Mouse (Mus musculus) lung, embryonic 14.5 days (tissue): Measurements from ENCODE around the gene Ap5z1. TPM values are rescaled to one million over a fixed set of nuclear protein-coding genes. Genes with fewer than 3 reads are reported as not detected.

ENCODE experiments used
- ATAC-seq: fragments of 200-750 bp; cut with Nextera tagmentation; 2 replicates; pipeline ENCODE4 v1.8.0; 2017; ENCODE audit warnings: mild to moderate bottlenecking, moderate TSS enrichment, moderate library complexity; ENCODE audit not compliant: insufficient read depth
- DNase-seq: peaks from one replicate; pipeline ENCODE4 v3.0.0-alpha.2; 2015
- H3K27ac ChIP-seq: fragments of 300-500 bp; sonication (generic); 2 replicates; pipeline ENCODE4 v1.5.1; 2014; ENCODE audit warnings: low read depth, mild to moderate bottlenecking, moderate library complexity
- H3K27me3 ChIP-seq: fragments of 300-500 bp; sonication (generic); 2 replicates; pipeline ENCODE4 v1.6.1; 2014; ENCODE audit warnings: low read length, control low read depth; ENCODE audit not compliant: insufficient read depth
- H3K36me3 ChIP-seq: fragments of 300-500 bp; sonication (generic); 2 replicates; pipeline ENCODE4 v1.6.1; 2014; ENCODE audit warnings: control low read depth; ENCODE audit not compliant: insufficient read depth
- H3K4me1 ChIP-seq: fragments of 300-500 bp; sonication (generic); 2 replicates; pipeline ENCODE4 v1.6.1; 2014; ENCODE audit warnings: antibody characterized with exemption, control low read depth; ENCODE audit not compliant: insufficient read depth
- H3K4me2 ChIP-seq: fragments of 300-500 bp; sonication (generic); 2 replicates; pipeline ENCODE4 v1.6.1; 2014; ENCODE audit warnings: mild to moderate bottlenecking
- H3K4me3 ChIP-seq: fragments of 300-500 bp; sonication (generic); 2 replicates; pipeline ENCODE4 v1.5.1; 2014; ENCODE audit warnings: low read depth, low read length
- H3K9ac ChIP-seq: fragments of 300-500 bp; sonication (generic); 2 replicates; pipeline ENCODE4 v1.6.1; 2014
- H3K9me3 ChIP-seq: fragments of 300-500 bp; sonication (generic); 2 replicates; pipeline ENCODE4 v1.6.1; 2016; ENCODE audit warnings: low read depth, low read length, control low read depth
- CTCF ChIP-seq: IDR thresholded peaks from 2 replicates; pipeline ENCODE4 v1.5.1; 2016; ENCODE audit warnings: antibody characterized with exemption, low read depth
- WGBS: fragments of 180-500 bp; shearing (Covaris S2); extraction: QIAGEN DNeasy Blood & Tissue Kit; methylation state at CpG from one replicate; pipeline ENCODE4 v1.1.7; 2014; 5-methylcytosine and 5-hydroxymethylcytosine counted together
- polyA plus RNA-seq: library from polyadenylated mRNA; unstranded; fragments of >200 nt; fragmentation: Nextera tagmentation; extraction: Ambion mirVana; gene quantifications from 2 replicates; pipeline ENCODE4 v1.2.1, GENCODE M21; 2014

Ap5z1 gene
- polyA plus RNA-seq, 1 experiment from 2014 or later, result 9.9 TPM

GRCm38 (mm10) chr5:142468375-142468774, 4.6 kb downstream of the Ap5z1 start:
- no peak for TF ChIP-seq CTCF
- Histone ChIP-seq H3K27me3 (no peaks in the 10 kb centered on the region), H3K9ac (no peak overlapping the region), H3K9me3 (no peaks in the 10 kb centered on the region), H3K36me3 (peaks cover 21% of the 10 kb centered on the region; the same call in 1 of the 2 replicates), H3K27ac (no peak overlapping the region), H3K4me1 (no peaks in the 10 kb centered on the region), H3K4me3 (no peak overlapping the region), H3K4me2 (no peak overlapping the region)
- DNase-seq, result no peak
- 94% methylated on average over 13 of the region's 13 CpGs for WGBS
- ATAC-seq, result no peak

- Histone ChIP-seq H3K4me2 (no peak overlapping the region), H3K4me1 (no peaks in the 10 kb centered on the region), H3K4me3 (no peak overlapping the region), H3K9me3 (no peaks in the 10 kb centered on the region), H3K27ac (no peak overlapping the region), H3K27me3 (no peaks in the 10 kb centered on the region), H3K36me3 (peaks cover 22% of the 10 kb centered on the region; the same call in 1 of the 2 replicates), H3K9ac (no peak overlapping the region)
- TF ChIP-seq CTCF, result no peak
- DNase-seq (no peak), ATAC-seq (no peak)
- 83% methylated on average over 11 of the region's 11 CpGs for WGBS
These were observed 6.1 kb downstream of the Ap5z1 start for GRCm38 (mm10) chr5:142469796-142470195.

DNA sequence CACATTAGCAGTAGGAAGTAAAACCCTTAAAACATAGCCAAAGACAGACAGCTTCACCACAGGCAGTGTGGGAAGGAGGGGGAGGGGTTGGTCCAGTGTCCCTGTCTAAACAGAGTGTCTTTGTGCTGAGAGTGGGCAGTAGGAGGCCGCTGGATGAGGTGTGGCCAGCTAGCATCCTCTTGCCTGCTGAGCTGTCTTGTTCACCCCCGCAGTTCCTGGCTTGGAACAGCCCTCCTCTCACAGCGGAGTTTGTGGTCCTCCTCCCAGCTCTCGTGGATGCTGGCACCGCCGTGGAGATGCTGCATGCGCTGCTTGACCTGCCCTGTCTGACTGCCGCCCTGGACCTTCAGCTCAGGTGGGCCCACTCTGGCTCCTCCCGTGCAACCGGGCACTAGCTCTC, 10.0 kb downstream of the Ap5z1 start:
- DNase-seq, result no peak
- no peak overlapping the region for H3K9ac ChIP-seq
- H3K27ac ChIP-seq, result no peak overlapping the region
- no peak overlapping the region for H3K4me3 ChIP-seq
- ATAC-seq, result no peak
- peaks cover 17% of the 10 kb centered on the region; the same call in 1 of the 2 replicates for H3K36me3 ChIP-seq
- no peaks in the 10 kb centered on the region for H3K4me1 ChIP-seq
- H3K27me3 ChIP-seq, result no peaks in the 10 kb centered on the region
- H3K9me3 ChIP-seq, result no peaks in the 10 kb centered on the region
- 64% methylated on average over 10 of the region's 10 CpGs for WGBS
- H3K4me2 ChIP-seq, result no peak overlapping the region
- TF ChIP-seq CTCF, result no peak

GRCm38 (mm10) chr5:142475669-142476068, 11.9 kb downstream of the Ap5z1 start:
- ATAC-seq (no peak), DNase-seq (no peak)
- no peaks in the 10 kb centered on the region for H3K4me1 ChIP-seq
- H3K27ac ChIP-seq, result no peak overlapping the region
- H3K9ac ChIP-seq, result no peak overlapping the region
- H3K9me3 ChIP-seq, result no peaks in the 10 kb centered on the region
- 0 out of 2 replicates have a peak, but pooled peaks cover 4% of the 10 kb centered on the region for H3K36me3 ChIP-seq
- TF ChIP-seq CTCF, result no peak
- H3K27me3 ChIP-seq, result no peaks in the 10 kb centered on the region
- 84% methylated on average over 7 of the region's 7 CpGs for WGBS
- H3K4me2 ChIP-seq, result no peak overlapping the region
- no peak overlapping the region for H3K4me3 ChIP-seq

- Histone ChIP-seq H3K36me3 (0 out of 2 replicates have a peak, but pooled peaks cover 4% of the 10 kb centered on the region), H3K9me3 (no peaks in the 10 kb centered on the region), H3K27me3 (no peaks in the 10 kb centered on the region), H3K4me1 (no peaks in the 10 kb centered on the region), H3K4me2 (no peak overlapping the region), H3K4me3 (no peak overlapping the region), H3K9ac (no peak overlapping the region), H3K27ac (no peak overlapping the region)
- TF ChIP-seq CTCF, result no peak
- WGBS, result 72% methylated on average over 12 of the region's 12 CpGs
- DNase-seq, result no peak
- ATAC-seq, result no peak
These were observed 13.6 kb downstream of the Ap5z1 start for GRCm38 (mm10) chr5:142477346-142477745.

- no peaks in the 10 kb centered on the region for H3K9me3 ChIP-seq
- DNase-seq, result no peak
- no peak for TF ChIP-seq CTCF
- 0 out of 2 replicates have a peak, but pooled peaks cover 4% of the 10 kb centered on the region for H3K36me3 ChIP-seq
- H3K27me3 ChIP-seq, result no peaks in the 10 kb centered on the region
- no peak for ATAC-seq
- H3K27ac ChIP-seq, result no peak overlapping the region
- H3K9ac ChIP-seq, result no peak overlapping the region
- WGBS, result 76% methylated on average over 5 of the region's 5 CpGs
- H3K4me2 ChIP-seq, result no peak overlapping the region
- H3K4me3 ChIP-seq, result no peak overlapping the region
- H3K4me1 ChIP-seq, result no peaks in the 10 kb centered on the region
These were observed 14.3 kb downstream of the Ap5z1 start for GRCm38 (mm10) chr5:142477866-142478615.

DNA sequence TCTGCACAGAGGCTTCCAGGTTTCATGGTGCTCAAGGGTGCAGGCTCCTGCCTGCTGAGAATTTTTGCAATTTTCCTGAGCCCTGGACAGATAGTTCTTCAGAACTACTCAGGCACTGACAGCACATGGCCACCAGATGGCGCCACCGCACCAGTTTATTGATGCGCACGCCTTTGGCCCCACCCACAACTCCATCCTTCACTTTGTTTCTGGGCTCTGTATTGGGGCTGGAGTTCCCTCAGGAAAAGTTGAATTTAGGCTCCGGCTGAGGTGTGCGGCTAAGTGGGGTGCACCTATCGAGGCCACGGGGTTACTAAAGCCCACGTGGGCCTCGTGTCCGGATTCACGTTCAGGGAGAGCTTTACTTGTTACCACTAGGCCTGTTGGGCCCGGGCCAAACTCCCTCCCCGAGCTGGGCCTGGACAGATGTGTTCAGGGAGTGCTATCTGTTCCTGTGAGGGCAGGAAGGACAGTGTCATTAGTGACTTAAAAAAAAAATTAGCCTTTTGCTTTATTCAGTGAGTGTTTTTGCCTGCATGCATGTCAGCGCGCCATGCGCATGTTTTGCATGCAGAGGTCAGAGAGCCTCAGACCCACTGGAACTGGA, 15.2 kb downstream of the Ap5z1 start:
- Histone ChIP-seq H3K27ac (0 out of 2 replicates have a peak overlapping the region, but pooled peaks have one; percentile 4), H3K36me3 (0 out of 2 replicates have a peak, but pooled peaks cover 4% of the 10 kb centered on the region), H3K4me3 (0 out of 2 replicates have a peak overlapping the region, but pooled peaks have one; percentile 6), H3K27me3 (no peaks in the 10 kb centered on the region), H3K9me3 (no peaks in the 10 kb centered on the region), H3K9ac (no peak overlapping the region; the same call in 1 of the 2 replicates), H3K4me2 (peak overlapping the region; percentile 50), H3K4me1 (no peaks in the 10 kb centered on the region)
- TF ChIP-seq CTCF, result peak; percentile 96
- DNase-seq, result peak; percentile 95
- 29% methylated on average over 17 of the region's 17 CpGs for WGBS
- ATAC-seq, result peak; percentile 72
